Mouse (Mus musculus) B cell, adult 2 months (primary cell): ENCODE measurements at regions not wholly inside any gene's neighbourhood (a gene's known extent, or its start where the extent isn't known, plus 50 kb on each side); places are given as distances from the start of the nearest gene placed in this dataset.

Source experiments
- DNase-seq, 2 experiments: peaks; one replicate each; pipeline ENCODE4 v3.0.0; 2022

DNA sequence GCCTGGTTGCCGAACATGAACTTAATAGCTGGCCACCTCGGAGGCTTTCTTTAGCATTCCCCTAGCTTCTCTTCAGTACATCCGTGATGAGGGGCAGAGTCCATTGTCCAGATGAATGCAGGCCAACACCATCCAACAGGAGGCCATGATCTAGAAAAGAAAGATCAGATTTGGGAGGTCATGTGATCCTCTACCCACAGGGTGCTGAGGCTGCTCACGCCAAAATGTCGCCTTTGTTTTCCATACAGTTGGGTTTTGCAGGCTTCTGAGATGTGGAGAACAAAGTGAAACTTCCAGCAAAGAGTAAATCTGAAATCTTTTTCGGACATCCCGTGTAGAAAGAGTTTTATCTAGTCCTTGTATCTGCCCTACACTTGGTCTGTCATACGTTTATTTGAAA, 55.2 kb upstream of the Zeb2 start:
- no peak for DNase-seq

DNA sequence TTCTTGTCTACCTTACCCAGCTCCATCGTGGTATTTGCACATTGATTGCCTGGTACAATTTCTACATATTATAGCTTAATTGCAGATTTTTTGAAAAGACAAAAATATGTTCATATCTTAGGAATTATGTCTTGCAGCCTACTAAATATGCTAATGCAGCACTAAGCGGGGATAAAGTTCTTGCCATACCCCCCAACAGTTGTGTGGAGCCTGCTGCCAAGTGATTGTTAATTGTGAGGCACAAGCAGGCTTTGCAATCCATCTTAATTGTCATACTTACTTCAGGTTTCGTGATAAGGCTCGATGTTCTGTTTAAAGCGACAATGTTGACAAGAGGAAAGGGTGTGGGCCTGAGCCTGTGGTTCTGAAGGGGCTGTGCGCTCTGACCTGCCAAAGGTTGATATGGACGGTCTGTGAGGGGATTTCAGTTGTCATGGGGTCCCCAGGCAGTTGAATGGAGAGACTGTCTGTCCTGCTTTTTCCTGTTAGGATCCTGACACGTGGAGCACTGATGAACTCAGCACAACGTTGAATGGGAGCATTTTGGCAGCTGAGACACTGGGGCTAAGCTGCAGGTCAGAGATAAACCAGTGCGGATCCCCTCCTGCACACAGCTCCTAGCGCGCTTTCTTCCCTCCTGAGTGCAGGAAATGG, 54.5 kb upstream of the Zeb2 start:
- no peak for DNase-seq

DNA sequence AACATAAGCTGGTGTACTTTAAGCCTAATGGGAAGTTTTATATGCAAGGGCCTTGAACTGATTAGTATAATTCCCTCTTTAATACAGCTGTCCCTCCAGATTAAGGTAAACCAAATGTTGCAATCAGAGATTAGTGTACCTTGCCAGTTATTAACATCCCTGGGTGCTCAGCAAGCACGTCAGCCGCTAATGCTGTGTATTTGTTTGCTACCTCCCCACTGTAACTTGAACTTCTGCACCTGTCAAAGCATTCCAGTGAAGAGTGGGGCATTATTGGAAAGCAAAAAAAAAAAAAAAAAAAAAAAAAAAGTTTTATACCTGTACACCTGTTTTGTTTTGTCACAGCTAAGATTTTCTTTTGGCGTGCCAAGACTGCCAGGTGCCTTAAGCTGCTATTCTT, 53.1 kb upstream of the Zeb2 start:
- DNase-seq: no peak

DNA sequence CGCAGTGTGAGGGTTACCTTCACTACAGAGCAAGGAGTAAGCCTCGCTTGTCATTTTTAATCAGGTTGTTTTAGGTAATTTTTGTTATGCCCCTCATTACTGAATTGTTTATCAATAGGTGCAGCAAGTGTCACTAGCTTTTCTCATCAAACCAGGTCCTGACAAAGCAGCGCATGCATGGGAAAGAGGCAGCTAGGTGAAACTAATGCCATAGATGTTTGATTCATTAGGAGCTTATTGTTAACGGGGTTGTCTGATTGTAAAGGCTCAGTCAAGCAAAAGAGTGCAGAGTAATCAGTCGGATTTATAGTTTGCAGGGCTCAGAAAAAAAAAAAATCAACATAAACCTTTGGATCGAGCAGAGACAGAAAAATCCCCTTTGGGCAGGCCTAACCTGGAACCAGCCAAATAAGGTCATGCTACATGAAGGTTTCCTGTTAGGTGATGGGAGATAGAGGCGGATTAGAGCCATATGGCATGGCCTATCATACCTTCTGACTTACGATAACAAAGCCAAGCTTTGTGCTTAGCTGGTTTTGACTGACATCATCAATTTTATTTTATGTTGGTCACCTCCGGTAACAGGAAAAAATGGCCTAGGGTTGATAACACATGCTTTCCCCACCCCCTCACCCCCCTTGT, 52.4 kb upstream of the Zeb2 start:
- DNase-seq: no peak

DNA sequence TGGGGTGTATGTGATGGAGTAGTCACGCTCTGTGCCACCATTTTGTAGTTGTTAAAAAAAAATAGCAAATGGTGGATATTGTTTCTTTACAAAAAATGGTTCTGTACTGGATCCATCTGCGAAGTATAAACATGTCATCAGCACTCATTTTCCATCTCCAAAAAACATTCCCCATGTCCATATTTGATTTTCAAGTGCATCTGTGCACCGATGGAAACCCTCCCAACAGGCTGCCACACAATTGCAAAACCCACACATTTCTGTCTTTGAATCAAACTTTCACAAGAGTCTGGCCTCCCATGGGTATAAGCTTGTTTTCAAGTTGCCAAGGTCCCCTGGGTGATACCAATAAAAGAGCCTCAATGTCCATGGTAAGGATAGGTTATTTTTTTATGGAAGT, 51.4 kb upstream of the Zeb2 start:
- DNase-seq: no peak
